Mouse (Mus musculus): ENCODE measurements around the gene Vill.

DNA sequence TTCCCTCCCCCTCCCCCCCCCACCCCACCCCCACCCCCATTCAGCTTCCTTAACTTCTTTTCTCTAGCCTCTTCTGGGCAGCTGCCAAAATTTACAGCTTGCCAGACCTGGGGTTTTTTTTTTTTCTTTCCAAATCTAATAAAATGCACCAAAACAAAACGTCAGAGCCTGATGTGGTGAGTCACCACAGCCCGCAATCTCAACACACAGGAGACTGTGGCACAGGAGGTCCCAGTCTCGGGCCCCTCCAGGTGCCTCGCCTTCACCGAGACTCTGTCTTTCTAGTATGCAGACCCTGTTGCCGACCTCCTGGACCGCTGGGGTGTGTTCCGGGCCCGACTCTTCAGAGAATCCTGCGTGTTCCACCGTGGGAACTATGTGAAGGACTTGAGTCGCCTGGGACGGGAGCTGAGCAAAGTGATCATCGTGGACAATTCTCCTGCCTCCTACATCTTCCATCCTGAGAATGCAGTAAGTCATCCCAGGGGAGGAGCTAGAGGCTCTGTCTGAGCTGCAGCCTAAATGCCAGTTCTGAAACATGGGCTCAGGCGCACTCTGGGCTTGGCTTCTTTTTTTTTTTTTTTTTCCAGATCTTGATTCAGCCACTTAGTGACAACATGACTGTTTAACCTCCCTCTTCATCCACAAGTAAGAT lies 15.4 kb upstream of the Vill start:
- TF ChIP-seq CTCF (IDR thresholded peaks at IDR 0.05; ENCODE audit: control insufficient read depth, insufficient read depth, insufficient replicate concordance, low read depth, low read length) (no peak), POLR2A (IDR thresholded peaks at IDR 0.05; ENCODE audit: control insufficient read depth, low read depth, low read length) (no peak)
